Mouse (Mus musculus) right cerebral cortex, postnatal 14 days (tissue): ENCODE results near the gene Mrps2.
"Not testable (repeated sequence)": the region's sequence is repeated elsewhere in the genome, so short reads cannot be mapped to it uniquely, and the experiment has no call there.

Source experiments
- DNase-seq: peaks from one replicate; pipeline ENCODE4 v3.0.0; 2022

The Mrps2 gene

GRCm38 (mm10) chr2:28477993-28478392 lies 10.1 kb downstream of the Mrps2 start:
- not testable (repeated sequence) for DNase-seq

DNA sequence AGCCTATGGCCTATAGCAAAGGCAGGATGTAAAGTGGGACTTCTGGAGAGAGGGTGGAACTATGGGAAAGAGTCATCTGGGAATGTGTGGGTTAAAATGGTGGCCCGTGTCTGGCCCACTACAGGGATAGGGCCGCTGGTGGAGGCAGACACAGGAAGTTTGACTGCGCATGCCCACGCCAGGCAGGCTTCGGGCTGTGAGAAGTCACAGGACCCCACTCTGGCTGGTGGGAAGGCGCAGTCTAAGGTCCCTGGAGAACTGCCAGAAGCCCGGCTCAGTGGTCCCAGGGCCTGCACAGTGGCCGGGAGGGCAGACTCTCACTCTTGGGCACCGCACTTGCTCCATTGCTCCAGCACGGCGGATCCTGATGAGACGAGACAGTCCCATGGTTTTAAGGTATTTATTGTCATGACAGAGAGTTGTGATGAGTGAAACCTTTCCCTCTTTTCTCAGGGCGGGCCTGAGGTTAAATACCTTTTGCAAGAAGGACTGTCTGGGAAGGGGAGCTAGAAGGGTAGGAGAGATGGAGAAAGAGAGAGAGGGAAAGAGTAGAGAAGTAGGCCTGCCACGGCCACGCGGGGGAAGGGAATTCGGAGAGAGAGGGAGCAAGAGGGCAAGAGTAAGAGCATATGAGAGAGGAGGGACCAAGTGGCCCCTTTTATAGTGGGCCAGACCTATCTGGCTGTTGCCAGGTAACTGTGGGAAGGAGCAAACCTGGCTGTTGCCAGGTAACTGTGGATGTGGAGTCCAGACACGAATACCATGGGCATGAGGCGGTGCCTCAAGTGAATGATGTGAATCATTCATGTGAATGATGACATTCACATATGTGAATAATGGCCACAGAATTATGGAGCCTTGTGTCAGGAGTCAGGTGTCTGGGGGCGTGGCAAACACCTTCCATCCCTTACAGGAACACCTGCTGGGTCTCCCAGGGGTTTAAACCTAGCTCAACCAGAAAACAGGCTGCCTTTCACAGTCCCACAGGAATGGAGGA lies 11.6 kb downstream of the Mrps2 start:
- no peak for DNase-seq

DNA sequence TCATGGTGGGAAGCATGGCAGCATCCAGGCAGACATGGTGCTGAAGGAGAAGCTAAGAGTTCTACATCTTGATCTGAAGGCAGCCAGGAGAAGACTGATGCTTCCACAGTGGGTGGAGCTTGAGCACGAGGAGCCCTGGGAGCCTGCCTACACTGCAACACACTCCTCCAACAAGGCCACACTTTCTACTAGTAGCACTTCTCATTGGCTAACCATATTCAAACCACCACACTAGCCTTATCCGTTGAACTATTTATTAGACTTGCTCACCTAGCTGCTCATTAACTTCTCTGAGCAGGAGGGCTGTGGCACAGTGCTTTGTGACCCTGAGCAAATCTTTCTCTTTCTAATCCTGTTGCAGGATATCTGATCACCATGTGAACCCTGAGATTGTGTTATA lies 16.0 kb downstream of the Mrps2 start:
- no peak for DNase-seq

DNA sequence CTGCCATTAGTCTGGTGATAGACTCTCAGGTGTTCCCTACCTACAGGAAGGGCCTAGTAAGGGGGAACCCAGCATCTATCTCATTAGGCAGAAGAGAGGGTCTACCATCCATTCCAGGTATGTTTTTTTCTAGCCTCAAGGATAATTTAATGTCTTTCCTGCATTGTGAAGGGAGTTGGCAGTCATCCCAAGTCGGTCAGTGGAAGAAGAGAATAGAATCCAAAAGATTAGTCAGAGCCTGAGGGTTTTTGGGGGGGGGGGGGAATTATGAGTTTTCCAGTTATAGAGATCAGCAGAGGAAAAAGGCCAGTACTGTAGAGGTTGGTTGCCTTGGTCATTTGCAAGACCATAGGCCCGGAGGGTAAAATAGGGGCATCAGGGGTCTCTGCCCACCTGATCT lies 26.7 kb downstream of the Mrps2 start:
- DNase-seq, result no peak

GRCm38 (mm10) chr2:28495207-28495756 lies 27.4 kb downstream of the Mrps2 start:
- DNase-seq, result peak; percentile 60

DNA sequence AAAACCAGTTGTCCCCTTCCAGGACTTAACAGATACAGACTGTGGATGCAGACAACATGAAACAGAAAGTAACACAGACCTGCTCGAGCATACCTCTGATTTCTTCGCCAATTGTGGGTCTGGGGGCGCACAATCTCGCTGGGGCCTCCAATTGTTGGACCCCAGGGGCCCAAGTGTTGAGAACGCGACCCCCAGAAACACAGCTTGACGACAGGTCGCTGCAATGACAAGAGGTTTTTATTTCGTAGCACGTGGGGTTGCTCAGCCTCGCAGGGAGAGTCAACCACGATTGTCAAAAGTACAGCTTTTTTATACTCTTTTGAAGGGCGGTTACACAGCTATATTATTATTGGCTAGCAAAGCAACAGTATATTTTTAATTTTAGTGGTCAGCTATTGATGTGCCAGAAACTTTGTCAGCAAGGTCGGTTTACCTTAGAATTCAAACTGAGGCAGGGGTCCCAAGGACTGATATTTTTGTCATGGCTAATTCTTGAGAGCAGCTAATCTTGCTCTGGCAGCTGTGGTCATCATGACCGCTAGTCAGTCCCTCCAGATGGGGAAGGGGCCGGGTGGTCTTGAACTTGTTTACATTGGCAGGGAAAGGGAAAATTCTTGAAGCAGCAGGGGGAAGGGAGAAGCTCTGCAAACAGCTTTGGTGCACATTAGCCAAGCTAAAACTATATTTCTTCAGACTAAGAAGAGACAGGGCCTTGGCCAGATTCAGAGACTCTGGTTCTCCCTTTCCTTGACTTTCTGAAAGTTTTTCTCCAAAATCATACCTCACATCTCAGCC lies 28.1 kb downstream of the Mrps2 start:
- no peak for DNase-seq

DNA sequence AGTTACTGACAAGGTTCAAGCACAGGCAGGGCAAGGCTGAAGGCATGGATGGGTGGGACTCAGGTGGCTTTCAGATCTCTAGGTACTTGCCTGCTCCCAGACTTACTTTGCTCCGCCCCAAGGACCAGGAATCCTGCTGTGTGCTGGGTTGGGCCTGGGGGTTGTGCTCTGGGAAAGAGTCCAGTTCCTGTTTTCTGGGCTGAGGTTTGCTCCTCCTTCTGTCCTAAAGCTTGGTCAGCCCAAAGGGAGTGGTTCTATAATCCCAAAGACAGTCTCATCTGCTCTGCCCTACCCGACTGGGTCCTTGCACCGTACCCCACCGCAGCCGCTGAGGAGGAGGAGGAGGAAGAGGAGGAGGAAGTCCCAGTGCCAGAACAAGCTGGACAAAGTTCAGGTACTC lies 28.8 kb downstream of the Mrps2 start, which contains the start of gene Gbgt1:
Gbgt1 (plus strand) TSS at position 221 of the 400 bp plus-strand sequence.
- DNase-seq, result no peak

- no peak for DNase-seq
Observed at GRCm38 (mm10) chr2:28497561-28497960, 29.7 kb downstream of the Mrps2 start.

DNA sequence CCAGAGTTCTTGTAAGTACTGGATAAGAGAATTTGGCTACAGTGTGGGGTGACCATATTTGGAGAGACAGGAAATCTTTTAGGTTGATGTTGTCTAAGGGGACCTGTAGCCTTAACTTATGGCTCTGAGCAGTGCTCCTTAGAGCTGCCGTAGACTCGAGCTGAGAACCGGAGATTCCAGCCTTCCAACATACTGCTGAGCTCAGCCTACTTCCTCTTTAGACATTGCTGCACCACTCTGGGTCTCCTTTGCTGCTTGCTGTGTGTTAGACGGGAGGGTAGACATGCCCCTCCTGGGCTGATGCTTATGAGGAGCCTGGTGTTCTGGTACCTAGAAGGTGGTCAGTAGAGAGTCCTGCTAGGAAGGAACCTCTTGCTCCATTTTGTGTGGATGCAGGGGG lies 30.6 kb downstream of the Mrps2 start:
- DNase-seq, result no peak

DNA sequence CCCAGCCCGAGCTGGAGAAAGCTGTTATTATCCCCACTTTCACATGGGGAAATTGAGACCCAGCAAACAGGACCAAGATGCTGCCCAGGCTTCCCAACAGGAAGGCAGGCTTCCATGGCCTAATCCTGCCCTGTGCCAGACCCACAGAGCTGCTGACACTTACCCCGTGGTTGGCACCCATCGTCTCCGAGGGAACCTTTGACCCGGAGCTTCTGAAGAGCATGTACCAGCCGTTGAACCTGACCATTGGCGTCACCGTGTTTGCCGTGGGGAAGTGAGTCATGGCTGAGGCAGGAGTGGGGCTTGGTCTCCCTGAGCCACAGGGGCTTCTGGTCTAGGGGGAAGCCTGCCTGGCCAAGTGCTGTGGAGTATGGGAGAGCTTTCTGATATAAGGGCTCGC lies 35.1 kb downstream of the Mrps2 start:
- no peak for DNase-seq

DNA sequence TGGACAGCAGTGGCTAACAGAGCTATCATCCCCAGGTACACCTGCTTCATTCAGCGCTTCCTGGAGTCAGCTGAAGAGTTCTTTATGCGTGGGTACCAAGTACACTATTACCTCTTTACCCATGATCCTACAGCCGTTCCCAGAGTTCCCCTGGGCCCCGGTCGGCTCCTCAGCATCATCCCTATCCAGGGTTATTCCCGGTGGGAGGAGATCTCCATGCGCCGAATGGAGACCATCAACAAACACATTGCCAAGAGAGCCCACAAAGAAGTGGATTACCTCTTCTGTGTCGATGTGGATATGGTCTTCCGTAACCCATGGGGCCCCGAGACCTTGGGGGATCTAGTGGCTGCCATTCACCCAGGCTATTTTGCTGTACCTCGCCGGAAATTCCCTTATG lies 36.8 kb downstream of the Mrps2 start:
- DNase-seq, result no peak

DNA sequence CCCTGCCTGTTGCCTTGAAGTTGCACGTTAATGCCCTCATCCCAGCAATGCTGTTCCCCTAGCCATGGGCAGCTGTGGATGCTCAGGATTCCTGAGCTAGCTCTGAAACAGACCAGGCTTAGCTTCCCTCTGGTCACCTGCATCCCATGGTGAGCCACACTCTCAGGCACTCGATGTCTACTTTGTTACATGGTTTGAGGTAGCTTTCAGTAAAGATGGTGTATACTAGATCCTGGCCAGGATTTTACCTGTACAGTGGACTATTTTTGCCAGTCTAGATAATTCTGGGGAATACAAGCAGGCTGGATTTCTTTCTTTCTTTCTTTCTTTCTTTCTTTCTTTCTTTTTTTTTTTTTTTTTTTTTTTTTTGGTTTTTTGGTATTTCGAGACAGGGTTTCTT lies 37.9 kb downstream of the Mrps2 start, which contains the start of gene Gm10134:
Gm10134 (plus strand) TSS at position 301 of the 400 bp plus-strand sequence.
- DNase-seq, result no peak

GRCm38 (mm10) chr2:28506291-28506690 lies 38.4 kb downstream of the Mrps2 start:
- no peak for DNase-seq

DNA sequence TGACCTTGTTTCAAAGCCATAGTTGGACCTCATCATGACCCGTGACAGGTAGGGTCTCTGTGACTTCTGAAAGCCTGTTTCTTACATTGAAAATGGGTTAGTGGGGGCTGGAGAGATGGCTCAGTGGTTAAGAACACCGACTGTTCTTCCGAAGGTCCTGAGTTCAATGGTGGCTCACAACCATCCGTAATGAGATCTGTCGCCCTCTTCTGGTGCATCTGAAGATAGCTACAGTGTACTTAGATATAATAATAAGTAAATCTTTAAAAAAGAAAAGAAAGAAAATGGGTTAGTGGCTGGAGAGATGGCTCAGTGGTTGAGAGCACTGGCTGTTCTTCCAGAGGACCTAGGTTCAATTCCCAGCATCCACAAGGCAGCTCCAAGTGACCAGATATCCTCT lies 43.7 kb downstream of the Mrps2 start:
- not testable (repeated sequence) for DNase-seq

DNA sequence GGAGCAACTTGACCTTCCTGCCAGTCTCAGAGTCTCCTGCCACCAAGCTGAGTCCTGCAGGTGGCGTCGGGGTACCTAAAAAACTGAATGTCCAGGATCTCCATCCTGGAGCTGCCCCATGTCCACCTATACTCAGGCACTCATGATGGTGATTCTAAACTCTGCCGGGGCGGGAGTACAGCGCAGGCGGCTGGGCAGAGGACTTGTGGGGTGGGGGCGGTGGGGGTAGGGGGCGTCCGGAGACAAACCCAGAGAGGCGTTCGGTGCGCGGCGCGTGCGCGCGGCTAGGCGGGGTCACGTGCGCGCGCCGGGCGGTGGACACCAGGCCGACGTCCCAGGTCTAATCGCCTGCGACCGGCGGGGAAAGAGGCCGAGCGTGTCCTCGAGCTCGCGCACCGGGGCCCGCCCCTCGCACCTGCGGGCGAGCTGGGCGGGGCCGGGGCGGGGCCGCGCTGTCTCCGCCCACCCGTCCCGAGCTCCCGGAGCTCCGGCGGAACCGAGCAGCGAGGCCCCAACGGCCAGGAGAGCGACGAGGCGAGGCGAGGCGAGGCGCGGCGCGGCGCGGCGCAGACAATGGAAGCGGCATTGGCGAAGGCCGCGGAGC lies 45.0 kb downstream of the Mrps2 start, which contains the start of gene Ralgds:
Ralgds (plus strand) TSS at position 328 of the 604 bp plus-strand sequence.
- peak; percentile 43 for DNase-seq

DNA sequence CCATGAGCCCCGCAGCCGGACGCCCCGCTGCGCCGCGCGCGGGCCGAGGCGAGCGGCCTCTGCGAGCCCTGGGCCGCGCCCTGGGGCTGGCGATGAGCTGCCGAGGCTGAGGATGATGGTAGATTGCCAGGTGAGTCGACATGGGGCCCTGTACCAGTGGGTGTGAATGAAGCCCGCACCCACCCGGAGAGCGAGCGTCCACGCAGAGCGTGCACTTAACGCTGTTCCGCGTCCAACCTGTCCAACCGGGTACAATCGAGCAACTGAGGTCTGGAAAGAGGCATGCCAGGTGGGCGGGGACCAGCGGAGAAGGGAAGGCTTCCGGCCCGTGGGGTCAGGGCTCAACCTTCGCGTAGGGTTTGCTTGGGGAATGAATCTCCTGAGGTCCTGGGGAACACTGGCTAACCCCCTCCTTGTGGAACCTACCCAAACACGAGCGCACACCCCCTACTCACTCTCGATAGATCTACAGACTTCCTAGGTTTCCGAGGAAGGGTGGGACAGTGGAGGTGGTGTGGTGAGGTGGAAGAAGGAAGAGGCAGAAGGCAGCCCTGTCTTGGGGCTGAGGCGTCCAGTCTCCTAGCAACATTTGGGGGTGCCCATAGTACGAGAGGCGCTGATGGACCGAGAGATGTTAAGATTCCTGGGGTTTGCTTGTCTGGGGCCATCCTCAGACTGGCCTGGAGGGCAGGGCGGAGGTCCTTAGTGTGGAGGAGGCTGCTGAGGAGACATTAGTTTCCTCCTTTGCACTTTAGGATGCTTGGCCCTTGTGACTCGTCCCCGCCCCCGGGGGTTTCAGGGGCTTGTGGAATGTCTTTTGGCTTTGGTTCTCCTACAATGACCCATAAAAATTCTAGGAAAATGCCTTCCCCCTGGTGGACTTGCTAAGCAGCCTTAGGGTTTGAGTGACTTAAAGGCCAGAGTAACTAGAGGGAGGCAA lies 45.8 kb downstream of the Mrps2 start:
- peak; percentile 32 for DNase-seq

DNA sequence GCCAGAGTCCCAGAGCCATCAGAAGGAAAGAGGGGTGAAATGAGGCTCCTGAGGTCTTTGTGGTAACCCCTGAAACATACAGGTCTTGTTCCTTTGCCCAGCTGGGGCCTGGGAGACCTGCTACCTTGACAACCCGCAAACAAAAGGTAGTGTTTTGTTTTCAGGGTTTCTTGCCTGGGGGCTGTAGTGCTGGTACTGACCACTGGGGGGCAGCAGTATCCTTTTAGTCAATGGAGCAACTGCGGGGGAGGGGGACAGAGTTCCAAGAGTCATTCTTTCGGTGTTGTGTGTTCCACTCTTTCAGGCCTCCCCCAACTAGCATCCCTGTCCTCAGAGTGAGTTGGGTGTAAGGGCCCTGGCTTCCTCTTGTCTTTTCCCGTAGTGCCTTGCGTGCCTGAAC lies 46.6 kb downstream of the Mrps2 start:
- DNase-seq, result peak; percentile 93

DNA sequence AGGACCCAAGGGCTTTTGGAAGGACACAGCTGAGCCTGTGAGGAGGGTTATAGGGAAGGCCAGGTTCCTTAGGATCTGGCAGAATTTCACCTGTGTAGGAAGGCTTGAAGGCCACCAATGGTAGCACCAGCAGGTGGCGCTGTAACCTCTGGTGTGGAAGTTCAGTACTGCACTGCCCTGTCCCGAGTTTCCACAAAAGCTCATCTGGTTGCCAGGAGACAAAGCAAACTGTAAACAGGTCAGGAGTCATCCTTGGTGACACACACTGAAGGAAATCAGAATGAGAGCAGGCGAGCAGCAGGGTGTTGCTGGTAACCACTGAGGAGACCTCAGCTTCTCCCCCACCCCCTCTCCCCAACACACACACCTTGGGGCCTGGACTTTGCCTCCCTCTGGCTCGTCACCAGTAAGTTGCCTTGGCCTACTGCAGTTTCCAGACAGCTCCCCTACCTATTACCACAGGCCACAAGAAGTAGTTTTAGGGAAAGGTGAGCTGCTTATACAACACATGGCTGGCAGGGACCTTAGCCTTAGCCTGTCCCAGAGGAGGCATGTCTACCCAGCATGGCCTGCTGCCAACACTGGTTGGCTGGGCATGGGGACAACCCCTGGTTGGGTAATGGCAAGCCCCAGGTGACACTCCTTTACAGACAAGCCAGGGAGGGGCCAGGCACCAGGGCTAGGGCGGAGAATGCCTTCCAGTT lies 49.5 kb downstream of the Mrps2 start:
- peak; percentile 84 for DNase-seq

- no peak for DNase-seq
Observed at GRCm38 (mm10) chr2:28518231-28518630, 50.4 kb downstream of the Mrps2 start.

GRCm38 (mm10) chr2:28520581-28520980 lies 52.7 kb downstream of the Mrps2 start:
- DNase-seq, result no peak
